ENCODE assay signal across 8 mouse cellular contexts in genomic region chr16:93831627-93832395, GRCm38 (mm10). TPM values are rescaled to one million over a fixed set of nuclear protein-coding genes. Genes with fewer than 3 reads are reported as not detected.
DNase-seq lines count a peak whose midpoint lies in the region; ATAC-seq lines count a peak whose summit lies in the region.

Gene Morc3 (plus strand): TSS chr16:93832121.

- ATAC-seq in hindbrain, embryonic 12.5 days (ENCODE audit: low FRiP score), result peak; percentile 97

- H3K4me1 ChIP-seq in hindbrain, embryonic 12.5 days, result peaks cover 16% of the 10 kb centered on the region

- H3K27me3 ChIP-seq in hindbrain, embryonic 12.5 days, result no peaks in the 10 kb centered on the region

- 12% methylated on average over 55 of the region's 55 CpGs for WGBS in hindbrain, embryonic 12.5 days

- H3K9ac ChIP-seq in hindbrain, embryonic 12.5 days, result peak within 1 kb of the TSS; percentile 98

- peak; percentile 100 for DNase-seq in NIH3T3 (ENCODE audit: low read depth)
- peak; percentile 100 for DNase-seq in cerebellum, postnatal 10 days
- peak; percentile 99 for DNase-seq in frontal cortex, postnatal 10 days (ENCODE audit: low spot score in 2 of 2)
- peak; percentile 99 for DNase-seq in layer of hippocampus, postnatal 14 days (ENCODE audit: low spot score in 2 of 2)
- peak; percentile 100 for DNase-seq in lung, postnatal 14 days
- peak; percentile 99 for DNase-seq in retina, adult 2 months (ENCODE audit: low read depth, low spot score)
- DNase-seq in thymus, postnatal 36 days, result peak; percentile 100

- H3K9me3 ChIP-seq in hindbrain, embryonic 12.5 days (replicated peaks), result no peaks in the 10 kb centered on the region

- peak within 1 kb of the TSS; percentile 95 for H3K27ac ChIP-seq in hindbrain, embryonic 12.5 days

- peak within 1 kb of the TSS; percentile 88 for H3K4me2 ChIP-seq in hindbrain, embryonic 12.5 days (replicated peaks)

- no peaks in the 10 kb centered on the region for H3K36me3 ChIP-seq in hindbrain, embryonic 12.5 days

- peak within 1 kb of the TSS; percentile 97 for H3K4me3 ChIP-seq in hindbrain, embryonic 12.5 days

RNA-seq across cellular contexts. Expression of gene Morc3, which starts in this region (rescaled TPM):
- 33.4 and 43.7 TPM in 2 replicates for polyA plus RNA-seq in hindbrain, embryonic 12.5 days (2016; fragmentation: Nextera tagmentation; extraction: Ambion mirVana)
- 10 to 100 TPM; 32.1 to 36.1 TPM for total RNA-seq in layer of hippocampus, postnatal 14 days (2021)

Comparison
In these comparisons a context has a peak if more than half of its experiments do, and no peak if none do; other contexts are left out.
1. Peak in every context shown above with its lines: DNase-seq, ATAC-seq, H3K4me3 ChIP-seq and H3K27ac ChIP-seq.